Mouse (Mus musculus): ENCODE data around the gene Hsf2bp.
"Not testable (repeated sequence)": the region's sequence is repeated elsewhere in the genome, so short reads cannot be mapped to it uniquely, and the experiment has no call there.

Hsf2bp gene

GRCm38 (mm10) chr17:32035609-32036508, at the start of gene Hsf2bp, which contains the start of gene Rrp1b:
Gene Hsf2bp (minus strand): TSS chr17:32036349.
Gene Rrp1b (plus strand): TSS chr17:32036100.
- DNase-seq (ENCODE audit: low read depth, low spot score): peak; percentile 71

- DNase-seq (ENCODE audit: low read depth, low spot score): no peak
These were observed 47.2 kb upstream of the Hsf2bp start for GRCm38 (mm10) chr17:32083351-32083750.

GRCm38 (mm10) chr17:32075164-32075563, 39.0 kb upstream of the Hsf2bp start:
- peak; percentile 38 for DNase-seq (ENCODE audit: low read depth, low spot score)

- DNase-seq (ENCODE audit: low read depth, low spot score): no peak
These were observed 38.5 kb upstream of the Hsf2bp start for GRCm38 (mm10) chr17:32074658-32075057.

GRCm38 (mm10) chr17:32073359-32073758, 37.2 kb upstream of the Hsf2bp start:
- DNase-seq (ENCODE audit: low read depth, low spot score): peak; percentile 75

GRCm38 (mm10) chr17:32068810-32069209, 32.7 kb upstream of the Hsf2bp start:
- DNase-seq (ENCODE audit: low read depth, low spot score): no peak

GRCm38 (mm10) chr17:32068381-32068780, 32.2 kb upstream of the Hsf2bp start:
- no peak for DNase-seq (ENCODE audit: low read depth, low spot score)

GRCm38 (mm10) chr17:32067541-32067940, 31.4 kb upstream of the Hsf2bp start:
- no peak for DNase-seq (ENCODE audit: low read depth, low spot score)

- not testable (repeated sequence) for DNase-seq (ENCODE audit: low read depth, low spot score)
These were observed 28.6 kb upstream of the Hsf2bp start for GRCm38 (mm10) chr17:32064762-32065161.

- DNase-seq (ENCODE audit: low read depth, low spot score): no peak
These were observed 27.5 kb upstream of the Hsf2bp start for GRCm38 (mm10) chr17:32063654-32064053.

- DNase-seq (ENCODE audit: low read depth, low spot score): no peak
These were observed 25.1 kb upstream of the Hsf2bp start for GRCm38 (mm10) chr17:32061219-32061618.

GRCm38 (mm10) chr17:32059084-32059483, 22.9 kb upstream of the Hsf2bp start:
- DNase-seq (ENCODE audit: low read depth, low spot score): no peak

- no peak for DNase-seq (ENCODE audit: low read depth, low spot score)
These were observed 21.7 kb upstream of the Hsf2bp start for GRCm38 (mm10) chr17:32057843-32058242.

- DNase-seq (ENCODE audit: low read depth, low spot score): no peak
These were observed 17.5 kb upstream of the Hsf2bp start for GRCm38 (mm10) chr17:32053677-32054076.

- DNase-seq (ENCODE audit: low read depth, low spot score): peak; percentile 84
These were observed 16.3 kb upstream of the Hsf2bp start for GRCm38 (mm10) chr17:32052237-32053080.

- DNase-seq (ENCODE audit: low read depth, low spot score): no peak
These were observed 14.5 kb upstream of the Hsf2bp start for GRCm38 (mm10) chr17:32050609-32051008.

GRCm38 (mm10) chr17:32049914-32050313, 13.8 kb upstream of the Hsf2bp start:
- DNase-seq (ENCODE audit: low read depth, low spot score): no peak

GRCm38 (mm10) chr17:32048351-32048750, 12.2 kb upstream of the Hsf2bp start:
- DNase-seq (ENCODE audit: low read depth, low spot score): no peak

GRCm38 (mm10) chr17:32046541-32046940, 10.4 kb upstream of the Hsf2bp start:
- no peak for DNase-seq (ENCODE audit: low read depth, low spot score)

- DNase-seq (ENCODE audit: low read depth, low spot score): no peak
These were observed 4.1 kb upstream of the Hsf2bp start for GRCm38 (mm10) chr17:32040263-32040662.

GRCm38 (mm10) chr17:32036509-32037438, 625 bp upstream of the Hsf2bp start:
- DNase-seq (ENCODE audit: low read depth, low spot score): no peak

Data from retina, adult 2 months (tissue).